Mouse (Mus musculus) stomach, embryonic 14.5 days (tissue): ENCODE results near the gene Ccdc40. TPM values are rescaled to one million over a fixed set of nuclear protein-coding genes. Genes with fewer than 3 reads are reported as not detected.

ENCODE experiments used
- ATAC-seq: fragments of 200-750 bp; cut with Nextera tagmentation; 2 replicates; pipeline ENCODE4 v1.8.0; 2017; ENCODE audit warnings: low read depth, moderate TSS enrichment; ENCODE audit not compliant: insufficient number of reproducible peaks, insufficient read depth, low FRiP score
- H3K27ac ChIP-seq: fragments of 300-500 bp; sonication (generic); 2 replicates; pipeline ENCODE4 v1.5.1; 2014; ENCODE audit warnings: mild to moderate bottlenecking, low read length, moderate library complexity, mixed read lengths
- H3K27me3 ChIP-seq: fragments of 300-500 bp; sonication (generic); 2 replicates; pipeline ENCODE4 v1.6.1; 2014; ENCODE audit warnings: low read length, control low read depth, mixed read lengths; ENCODE audit not compliant: control insufficient read depth, insufficient read depth
- H3K36me3 ChIP-seq: fragments of 300-500 bp; sonication (generic); 2 replicates; pipeline ENCODE4 v1.6.1; 2014; ENCODE audit warnings: mild to moderate bottlenecking, control low read depth, low read length, moderate library complexity, mixed read lengths; ENCODE audit not compliant: control insufficient read depth, insufficient read depth
- H3K4me1 ChIP-seq: fragments of 300-500 bp; sonication (generic); 2 replicates; pipeline ENCODE4 v1.6.1; 2014; ENCODE audit warnings: low read length, control low read depth, mixed read lengths; ENCODE audit not compliant: control insufficient read depth, insufficient read depth
- H3K4me2 ChIP-seq: fragments of 300-500 bp; sonication (generic); replicated peaks from 2 replicates; pipeline ENCODE4 v1.6.1; 2014; ENCODE audit warnings: low read depth, low read length, control low read depth
- H3K4me3 ChIP-seq: fragments of 300-500 bp; sonication (generic); 2 replicates; pipeline ENCODE4 v1.5.1; 2014; ENCODE audit warnings: low read depth, low read length, control low read depth
- H3K9ac ChIP-seq: fragments of 300-500 bp; sonication (generic); replicated peaks from 2 replicates; pipeline ENCODE4 v1.6.1; 2014; ENCODE audit warnings: low read depth, mild to moderate bottlenecking, control low read depth, low read length, moderate library complexity, mixed read lengths
- H3K9me3 ChIP-seq: fragments of 300-500 bp; sonication (generic); 2 replicates; pipeline ENCODE4 v1.6.1; 2016; ENCODE audit warnings: low read depth, low read length, control low read depth; ENCODE audit not compliant: control insufficient read depth
- WGBS: fragments of 180-500 bp; shearing (Covaris S2); extraction: QIAGEN DNeasy Blood & Tissue Kit; methylation state at CpG from one replicate; pipeline ENCODE4 v1.1.7; 2014; 5-methylcytosine and 5-hydroxymethylcytosine counted together
- polyA plus RNA-seq: library from polyadenylated mRNA; unstranded; fragments of >200 nt; fragmentation: Nextera tagmentation; extraction: Ambion mirVana; gene quantifications from 2 replicates; pipeline ENCODE4 v1.2.1, GENCODE M21; 2014

Ccdc40 gene
- polyA plus RNA-seq, 1 experiment from 2014 or later, result 4.3 TPM

GRCm38 (mm10) chr11:119199233-119199601 lies 29.2 kb upstream of the Ccdc40 start:
- Histone ChIP-seq H3K36me3 (no peaks in the 10 kb centered on the region; the same call in none of the 2 replicates), H3K9ac (no peak overlapping the region), H3K4me2 (no peak overlapping the region), H3K27ac (no peak overlapping the region), H3K27me3 (no peaks in the 10 kb centered on the region), H3K9me3 (no peaks in the 10 kb centered on the region), H3K4me3 (no peak overlapping the region), H3K4me1 (0 out of 2 replicates have a peak, but pooled peaks cover 5% of the 10 kb centered on the region)
- no peak for ATAC-seq
- whole genome bisulfite sequencing, result 81% methylated on average over 4 of the region's 4 CpGs

GRCm38 (mm10) chr11:119203423-119203822 lies 24.9 kb upstream of the Ccdc40 start:
- 44% methylated on average over 5 of the region's 5 CpGs for WGBS
- H3K4me3 ChIP-seq, result no peak overlapping the region
- ATAC-seq, result no peak

GRCm38 (mm10) chr11:119205738-119206137 lies 22.6 kb upstream of the Ccdc40 start:
- no peak overlapping the region for H3K4me3 ChIP-seq
- H3K4me1 ChIP-seq, result peaks cover 12% of the 10 kb centered on the region; the same call in 1 of the 2 replicates
- no peak overlapping the region for H3K9ac ChIP-seq
- H3K4me2 ChIP-seq, result no peak overlapping the region
- H3K27ac ChIP-seq, result no peak overlapping the region
- no peaks in the 10 kb centered on the region for H3K27me3 ChIP-seq
- 85% methylated on average over 10 of the region's 10 CpGs for WGBS
- no peaks in the 10 kb centered on the region for H3K9me3 ChIP-seq
- no peak for ATAC-seq
- H3K36me3 ChIP-seq, result peaks cover 16% of the 10 kb centered on the region

More at GRCm38 (mm10) chr11:119203423-119203822, 24.9 kb upstream of the Ccdc40 start:
- H3K9ac ChIP-seq, result no peak overlapping the region
- peaks cover 10% of the 10 kb centered on the region for H3K36me3 ChIP-seq
- H3K27ac ChIP-seq, result no peak overlapping the region
- H3K4me2 ChIP-seq, result no peak overlapping the region
- no peaks in the 10 kb centered on the region for H3K9me3 ChIP-seq
- no peaks in the 10 kb centered on the region for H3K27me3 ChIP-seq
- H3K4me1 ChIP-seq, result 0 out of 2 replicates have a peak, but pooled peaks cover 5% of the 10 kb centered on the region

- Histone ChIP-seq H3K36me3 (peaks cover 16% of the 10 kb centered on the region), H3K9ac (no peak overlapping the region), H3K27me3 (no peaks in the 10 kb centered on the region), H3K4me2 (no peak overlapping the region), H3K9me3 (no peaks in the 10 kb centered on the region), H3K27ac (no peak overlapping the region), H3K4me1 (peaks cover 14% of the 10 kb centered on the region), H3K4me3 (no peak overlapping the region)
- 36% methylated on average over 5 of the region's 5 CpGs for WGBS
- no peak for ATAC-seq
Measured at GRCm38 (mm10) chr11:119206562-119206961, 21.8 kb upstream of the Ccdc40 start.

GRCm38 (mm10) chr11:119207986-119208385 lies 20.4 kb upstream of the Ccdc40 start:
- H3K4me3 ChIP-seq, result no peak overlapping the region
- H3K4me2 ChIP-seq, result no peak overlapping the region
- peaks cover 16% of the 10 kb centered on the region for H3K36me3 ChIP-seq
- WGBS, result 88% methylated on average over 6 of the region's 6 CpGs
- no peak overlapping the region for H3K9ac ChIP-seq
- no peaks in the 10 kb centered on the region for H3K9me3 ChIP-seq
- no peak for ATAC-seq
- peaks cover 25% of the 10 kb centered on the region for H3K4me1 ChIP-seq
- H3K27me3 ChIP-seq, result no peaks in the 10 kb centered on the region
- no peak overlapping the region for H3K27ac ChIP-seq

- Histone ChIP-seq H3K4me3 (no peak overlapping the region), H3K9me3 (no peaks in the 10 kb centered on the region), H3K27me3 (no peaks in the 10 kb centered on the region), H3K27ac (no peak overlapping the region), H3K4me1 (peaks cover 34% of the 10 kb centered on the region), H3K9ac (no peak overlapping the region), H3K36me3 (peaks cover 16% of the 10 kb centered on the region), H3K4me2 (no peak overlapping the region)
- ATAC-seq, result no peak
- 95% methylated on average over 20 of the region's 20 CpGs for WGBS
Measured at GRCm38 (mm10) chr11:119208870-119209370, 19.5 kb upstream of the Ccdc40 start.

- Histone ChIP-seq H3K4me1 (peaks cover 38% of the 10 kb centered on the region), H3K9me3 (no peaks in the 10 kb centered on the region), H3K27me3 (no peaks in the 10 kb centered on the region), H3K4me3 (no peak overlapping the region), H3K9ac (no peak overlapping the region), H3K27ac (peak overlapping the region; percentile 55; the same call in 1 of the 2 replicates), H3K36me3 (peaks cover 16% of the 10 kb centered on the region), H3K4me2 (no peak overlapping the region)
- ATAC-seq, result peak; percentile 30; the same call in 1 of the 2 replicates
- WGBS, result 72% methylated on average over 10 of the region's 10 CpGs
Measured at GRCm38 (mm10) chr11:119209371-119210025, 18.9 kb upstream of the Ccdc40 start.

- peaks cover 12% of the 10 kb centered on the region for H3K36me3 ChIP-seq
- H3K4me2 ChIP-seq, result no peak overlapping the region
- no peak overlapping the region for H3K4me3 ChIP-seq
- no peaks in the 10 kb centered on the region for H3K9me3 ChIP-seq
- no peak overlapping the region for H3K9ac ChIP-seq
- H3K4me1 ChIP-seq, result peaks cover 48% of the 10 kb centered on the region
- H3K27ac ChIP-seq, result peak overlapping the region; percentile 55; the same call in 1 of the 2 replicates
- no peak for ATAC-seq
- no peaks in the 10 kb centered on the region for H3K27me3 ChIP-seq
- WGBS, result 76% methylated on average over 32 of the region's 32 CpGs
Measured at GRCm38 (mm10) chr11:119210321-119211100, 17.9 kb upstream of the Ccdc40 start.
